Mouse (Mus musculus) myocyte (in vitro differentiated cells): ENCODE measurements around the gene Rgs6.

Experiments
- CEBPB ChIP-seq: IDR thresholded peaks from 2 replicates; pipeline ENCODE4 v1.6.1; 2011; ENCODE audit warnings: mild to moderate bottlenecking, moderate library complexity; ENCODE audit not compliant: poor library complexity, insufficient read depth, severe bottlenecking
- E2F4 ChIP-seq: IDR thresholded peaks from one replicate; pipeline ENCODE4 v1.6.1; 2011; ENCODE audit warnings: mild to moderate bottlenecking, control low read depth, moderate library complexity; ENCODE audit not compliant: insufficient read depth
- MAX ChIP-seq: IDR thresholded peaks from one replicate; pipeline ENCODE4 v1.6.1; 2011; ENCODE audit warnings: low read depth, mild to moderate bottlenecking, control low read depth
- MYOD1 ChIP-seq, 3 experiments: IDR thresholded peaks; one replicate each; pipeline ENCODE4 v1.6.1; 2011; ENCODE audit warnings: control low read depth in 2 of 3, low read depth in 2 of 3, mild to moderate bottlenecking in 2 of 3, moderate library complexity in 1 of 3; ENCODE audit not compliant: insufficient read length in 2 of 3, control insufficient read depth in 1 of 3
- MYOG ChIP-seq, 3 experiments: IDR thresholded peaks; one replicate each; pipeline ENCODE4 v1.6.1; 2011; ENCODE audit warnings: control low read depth in 2 of 3, low read depth in 2 of 3, mild to moderate bottlenecking in 2 of 3; ENCODE audit not compliant: insufficient read length in 2 of 3, control insufficient read depth in 1 of 3, insufficient read depth in 1 of 3
- POLR2A ChIP-seq: IDR thresholded peaks from one replicate; pipeline ENCODE4 v1.6.1; 2011; ENCODE audit warnings: low read depth, mild to moderate bottlenecking, control low read depth, moderate library complexity; ENCODE audit not compliant: insufficient read length
- POLR2AphosphoS2 ChIP-seq: IDR thresholded peaks from one replicate; pipeline ENCODE4 v1.6.1; 2011; ENCODE audit warnings: low read depth, control low read depth; ENCODE audit not compliant: insufficient read length
- REST ChIP-seq: IDR thresholded peaks from one replicate; pipeline ENCODE4 v1.6.1; 2011; ENCODE audit warnings: mild to moderate bottlenecking, control low read depth, moderate library complexity; ENCODE audit not compliant: insufficient read depth, insufficient read length
- SRF ChIP-seq: IDR thresholded peaks from one replicate; pipeline ENCODE4 v1.6.1; 2011; ENCODE audit warnings: low read depth; ENCODE audit not compliant: control insufficient read depth, insufficient read length
- TCF12 ChIP-seq: IDR thresholded peaks from one replicate; pipeline ENCODE4 v1.6.1; 2011; ENCODE audit warnings: mild to moderate bottlenecking, control low read depth; ENCODE audit not compliant: poor library complexity, insufficient read depth, severe bottlenecking
- TCF3 ChIP-seq: IDR thresholded peaks from one replicate; pipeline ENCODE4 v1.6.1; 2011; ENCODE audit warnings: low read depth, control low read depth; ENCODE audit not compliant: insufficient read length
- USF1 ChIP-seq: IDR thresholded peaks from one replicate; pipeline ENCODE4 v1.6.1; 2011; ENCODE audit warnings: low read depth, mild to moderate bottlenecking, control low read depth, moderate library complexity

DNA sequence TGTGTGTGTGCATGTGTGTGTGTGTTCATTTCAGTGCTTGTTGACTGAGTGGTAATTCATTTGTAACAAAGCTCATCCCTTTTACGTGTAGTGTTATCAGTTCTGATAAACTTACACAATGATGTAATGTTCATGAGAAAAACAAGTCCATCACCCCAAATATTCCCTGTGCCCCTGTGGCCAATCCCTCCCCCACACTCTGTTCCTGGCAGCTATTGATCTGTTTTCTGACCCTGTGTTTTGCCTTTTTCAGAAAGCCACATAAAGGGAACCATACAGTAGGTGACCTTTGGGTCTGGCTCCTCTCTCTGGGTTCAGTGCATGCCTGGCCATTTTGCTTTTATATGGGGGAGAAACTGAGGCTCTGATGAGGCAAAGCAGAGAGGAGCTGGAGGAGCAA, 577.0 kb downstream of the Rgs6 start:
- TF ChIP-seq POLR2A (no peak), TCF12 (no peak), MAX (no peak), MYOD1 (IDR thresholded peaks at IDR 0.05; ENCODE audit: control insufficient read depth in 1 of 3, insufficient read length in 2 of 3, low read depth in 2 of 3) (no peak), E2F4 (no peak), CEBPB (no peak), POLR2AphosphoS2 (no peak), SRF (no peak), MYOG (IDR thresholded peaks at IDR 0.05; ENCODE audit: control insufficient read depth in 1 of 3, insufficient read depth in 1 of 3, insufficient read length in 2 of 3, low read depth in 2 of 3) (no peak), USF1 (no peak), TCF3 (no peak), REST (no peak)
